Mouse (Mus musculus): ENCODE results near the gene Nptx1.

Gene Nptx1

GRCm38 (mm10) chr11:119547183-119547921 lies at the start of gene Nptx1:
TSS of gene Nptx1 (minus strand) at chr11:119547753.
- DNase-seq (ENCODE audit: extremely low read depth, insufficient read length, low spot score), result no peak

GRCm38 (mm10) chr11:119593966-119594365 lies 46.4 kb upstream of the Nptx1 start:
- DNase-seq (ENCODE audit: extremely low read depth, insufficient read length, low spot score), result no peak

DNA sequence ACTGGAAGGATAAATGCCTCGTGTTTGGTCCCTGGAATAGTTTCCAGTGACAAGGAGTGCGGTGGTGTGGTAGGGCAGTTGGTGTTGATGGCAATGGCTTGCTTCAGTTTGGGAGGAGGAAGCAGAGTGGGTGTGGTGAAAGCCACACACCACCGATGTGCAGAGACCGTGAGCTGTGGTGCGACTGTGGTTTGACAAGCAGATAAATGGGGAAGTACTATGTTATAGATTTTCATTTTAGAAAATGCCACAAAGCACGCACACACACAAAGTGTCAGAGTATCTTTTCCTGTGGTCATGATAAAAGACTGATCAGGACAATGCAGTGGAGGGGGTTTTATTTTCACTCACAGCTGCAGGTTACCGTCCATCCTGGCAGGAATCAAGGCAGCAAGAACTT lies 41.7 kb upstream of the Nptx1 start:
- no peak for DNase-seq (ENCODE audit: extremely low read depth, insufficient read length, low spot score)

GRCm38 (mm10) chr11:119587112-119587511 lies 39.6 kb upstream of the Nptx1 start:
- DNase-seq (ENCODE audit: extremely low read depth, insufficient read length, low spot score), result no peak

GRCm38 (mm10) chr11:119586511-119586910 lies 39.0 kb upstream of the Nptx1 start:
- DNase-seq (ENCODE audit: extremely low read depth, insufficient read length, low spot score), result no peak

GRCm38 (mm10) chr11:119577721-119578120 lies 30.2 kb upstream of the Nptx1 start:
- DNase-seq (ENCODE audit: extremely low read depth, insufficient read length, low spot score), result no peak

- DNase-seq (ENCODE audit: extremely low read depth, insufficient read length, low spot score), result no peak
These were observed 29.3 kb upstream of the Nptx1 start for GRCm38 (mm10) chr11:119576855-119577254.

DNA sequence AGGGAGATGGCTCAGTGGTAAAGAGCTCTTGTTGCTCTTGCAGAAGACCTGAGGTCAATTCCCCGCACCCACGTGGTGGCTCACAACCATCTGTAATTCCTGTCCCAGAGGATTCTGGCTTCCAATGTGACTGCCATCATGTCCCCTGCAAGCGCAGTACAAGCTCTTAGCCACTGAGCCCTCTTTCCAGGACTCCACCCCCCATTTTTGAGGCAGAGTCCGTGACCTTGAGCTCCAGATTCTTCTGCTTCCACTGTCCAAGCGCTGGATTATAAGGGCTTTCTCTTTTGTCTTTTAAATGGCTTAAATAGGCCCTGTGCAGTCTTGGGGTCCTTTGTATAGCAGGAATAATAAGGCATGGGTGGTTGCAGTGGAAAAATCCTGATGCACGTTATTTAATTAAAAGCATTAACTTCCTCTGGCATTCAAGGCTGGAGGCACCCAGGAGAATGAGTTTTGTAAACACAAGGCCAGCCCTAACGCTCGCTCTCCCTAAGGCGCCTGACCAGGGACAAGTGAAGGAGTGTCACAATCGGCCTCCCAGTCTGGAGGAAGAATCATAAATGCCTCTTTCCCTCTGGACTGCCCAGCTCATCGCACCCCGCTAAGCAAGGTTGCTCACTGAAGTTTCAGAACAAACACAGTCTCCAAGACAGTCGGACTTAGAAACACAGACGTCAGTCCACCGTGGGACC lies 24.9 kb upstream of the Nptx1 start:
- DNase-seq (ENCODE audit: extremely low read depth, insufficient read length, low spot score), result no peak

DNA sequence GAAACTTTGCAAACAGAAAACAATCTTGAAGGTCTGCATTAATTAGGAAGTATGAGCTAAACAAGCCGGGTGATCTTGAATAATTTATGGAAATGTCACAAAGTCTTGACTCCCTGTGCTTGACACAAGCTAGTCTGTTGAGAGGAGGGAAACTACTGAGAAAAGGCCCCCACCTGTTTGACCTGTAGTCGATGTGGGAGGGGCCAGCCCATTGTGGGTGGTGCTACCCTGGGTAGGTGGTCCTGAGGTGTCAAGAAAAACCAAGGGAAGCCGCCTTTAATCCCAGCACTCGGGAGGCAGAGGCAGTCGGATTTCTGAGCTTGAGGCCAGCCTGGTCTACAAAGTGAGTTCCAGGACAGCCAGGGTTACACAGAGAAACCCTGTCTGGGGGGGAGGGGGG lies 18.6 kb upstream of the Nptx1 start:
- no peak for DNase-seq (ENCODE audit: extremely low read depth, insufficient read length, low spot score)

GRCm38 (mm10) chr11:119565684-119566083 lies 18.1 kb upstream of the Nptx1 start:
- no peak for DNase-seq (ENCODE audit: extremely low read depth, insufficient read length, low spot score)

GRCm38 (mm10) chr11:119565021-119565420 lies 17.5 kb upstream of the Nptx1 start:
- DNase-seq (ENCODE audit: extremely low read depth, insufficient read length, low spot score), result no peak

GRCm38 (mm10) chr11:119564383-119564782 lies 16.8 kb upstream of the Nptx1 start:
- no peak for DNase-seq (ENCODE audit: extremely low read depth, insufficient read length, low spot score)

DNA sequence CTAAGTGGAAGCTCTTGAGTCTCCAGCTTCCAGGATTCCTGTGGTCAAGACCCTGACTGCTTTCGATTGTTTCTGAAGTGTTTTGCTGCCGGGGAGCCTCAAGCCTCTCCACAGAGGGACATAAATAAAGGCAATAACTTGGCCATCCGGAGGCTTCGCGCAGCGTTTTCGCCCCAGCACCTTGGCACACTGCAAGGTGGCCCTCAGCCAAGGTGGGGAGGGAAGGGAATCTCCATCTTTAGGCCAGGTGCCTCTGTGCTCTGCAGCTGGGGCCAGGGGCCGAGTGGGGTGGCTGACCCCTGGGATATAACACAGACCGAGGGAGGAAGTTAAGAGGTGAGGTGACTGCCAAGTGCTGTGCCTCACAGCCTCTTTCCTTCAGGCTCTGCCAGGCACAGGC lies 15.6 kb upstream of the Nptx1 start:
- DNase-seq (ENCODE audit: extremely low read depth, insufficient read length, low spot score), result no peak

DNA sequence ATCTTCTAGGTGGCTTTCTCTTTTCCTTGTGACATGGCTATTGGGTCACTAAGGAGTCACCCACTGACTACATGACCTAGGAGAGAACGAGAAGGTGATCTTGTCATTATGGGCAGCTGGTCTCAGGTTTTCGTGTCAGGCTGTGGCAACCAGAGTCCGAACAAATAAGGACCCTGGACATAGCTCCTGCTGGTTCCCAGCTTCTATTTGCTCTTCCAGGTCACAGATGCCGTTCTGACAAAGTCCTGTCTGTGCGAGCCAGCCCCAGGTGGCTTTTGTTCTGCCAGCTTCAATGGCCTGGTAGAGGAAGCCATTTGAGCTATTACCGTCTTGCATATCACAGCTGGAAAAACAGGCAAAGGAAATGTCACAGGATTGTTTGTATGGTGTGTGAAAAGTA lies 14.7 kb upstream of the Nptx1 start:
- no peak for DNase-seq (ENCODE audit: extremely low read depth, insufficient read length, low spot score)

DNA sequence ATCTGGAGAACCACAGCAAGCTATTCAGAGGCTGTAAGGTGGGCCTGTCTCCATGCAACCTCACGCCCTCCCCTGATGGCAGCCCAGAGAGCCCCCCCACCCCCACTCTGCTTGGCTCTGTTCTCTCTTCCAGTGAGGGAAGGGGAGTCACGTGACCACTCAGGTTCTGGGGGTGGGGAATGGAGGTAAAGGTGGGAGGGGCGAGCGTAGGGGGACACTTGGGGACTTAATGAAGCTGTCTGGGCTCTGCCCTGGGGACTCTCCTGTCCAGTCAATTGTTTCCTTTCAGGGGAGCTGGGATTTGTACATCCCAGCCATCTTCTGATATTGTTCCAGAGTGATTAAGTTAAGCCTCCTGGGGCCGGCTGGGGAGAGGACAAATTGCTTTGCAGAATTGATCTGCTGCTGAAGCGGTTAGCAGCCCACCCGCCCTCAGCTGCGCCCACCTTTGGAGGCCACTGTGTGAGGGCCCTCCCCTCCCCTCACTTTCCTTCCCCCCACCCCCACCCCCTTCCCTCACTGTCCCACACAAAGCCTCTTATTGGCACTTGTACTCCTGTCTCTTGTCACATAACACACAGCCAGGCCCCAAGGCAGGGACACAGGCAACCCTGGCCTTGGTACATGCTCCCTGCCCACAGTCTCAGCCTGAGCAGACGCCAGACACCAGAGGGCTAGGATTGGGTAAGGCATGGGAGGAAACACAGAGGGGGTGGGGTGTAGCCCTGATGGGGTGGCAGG lies 11.5 kb upstream of the Nptx1 start:
- DNase-seq (ENCODE audit: extremely low read depth, insufficient read length, low spot score), result no peak

DNA sequence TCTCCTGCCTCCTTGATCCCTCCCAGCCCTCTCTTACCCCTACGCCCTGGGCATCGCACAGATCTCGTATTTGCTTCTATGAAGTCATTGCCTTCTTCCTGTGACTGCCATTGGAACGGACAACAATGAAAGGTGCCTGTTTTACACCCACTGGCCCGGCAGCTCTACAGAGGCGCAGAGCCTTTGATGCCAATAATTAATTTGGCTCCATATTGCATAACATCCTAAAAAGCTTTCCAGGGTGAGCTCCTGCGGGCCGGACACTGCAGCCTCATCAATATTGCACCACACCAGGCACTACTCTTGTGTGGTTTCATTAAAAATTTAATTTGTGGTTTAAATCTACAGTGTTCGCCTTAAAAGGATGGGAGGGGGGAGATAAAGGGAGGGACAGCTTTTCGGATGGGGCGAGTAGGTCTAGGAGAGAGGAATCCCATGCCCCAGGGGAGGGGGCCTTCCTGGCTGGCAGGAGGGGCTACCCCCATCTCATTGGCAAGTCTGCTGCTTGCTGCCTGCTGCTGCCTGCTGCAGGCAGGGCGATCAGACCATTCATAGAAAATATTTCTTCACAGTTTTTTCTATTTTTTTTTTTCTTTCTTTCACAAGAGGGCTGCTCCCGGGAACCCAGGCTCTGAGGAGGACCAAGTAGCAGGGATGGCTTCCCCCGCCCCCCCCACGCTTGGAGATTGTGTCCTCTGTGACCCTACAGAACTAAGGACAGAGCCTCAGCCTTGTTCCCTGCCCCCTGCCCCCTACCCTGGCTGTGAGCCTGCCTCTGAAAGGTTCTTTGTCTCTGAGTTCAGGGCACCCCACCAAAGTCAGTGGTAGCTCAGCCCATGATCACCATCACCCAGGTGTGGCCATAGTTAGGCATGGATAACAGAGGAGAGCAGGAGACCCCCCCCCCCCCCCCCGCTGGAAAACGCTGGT lies 10.7 kb upstream of the Nptx1 start:
- no peak for DNase-seq (ENCODE audit: extremely low read depth, insufficient read length, low spot score)

GRCm38 (mm10) chr11:119555170-119555569 lies 7.6 kb upstream of the Nptx1 start:
- DNase-seq (ENCODE audit: extremely low read depth, insufficient read length, low spot score), result no peak

- no peak for DNase-seq (ENCODE audit: extremely low read depth, insufficient read length, low spot score)
These were observed 7.2 kb upstream of the Nptx1 start for GRCm38 (mm10) chr11:119554706-119555105.

DNA sequence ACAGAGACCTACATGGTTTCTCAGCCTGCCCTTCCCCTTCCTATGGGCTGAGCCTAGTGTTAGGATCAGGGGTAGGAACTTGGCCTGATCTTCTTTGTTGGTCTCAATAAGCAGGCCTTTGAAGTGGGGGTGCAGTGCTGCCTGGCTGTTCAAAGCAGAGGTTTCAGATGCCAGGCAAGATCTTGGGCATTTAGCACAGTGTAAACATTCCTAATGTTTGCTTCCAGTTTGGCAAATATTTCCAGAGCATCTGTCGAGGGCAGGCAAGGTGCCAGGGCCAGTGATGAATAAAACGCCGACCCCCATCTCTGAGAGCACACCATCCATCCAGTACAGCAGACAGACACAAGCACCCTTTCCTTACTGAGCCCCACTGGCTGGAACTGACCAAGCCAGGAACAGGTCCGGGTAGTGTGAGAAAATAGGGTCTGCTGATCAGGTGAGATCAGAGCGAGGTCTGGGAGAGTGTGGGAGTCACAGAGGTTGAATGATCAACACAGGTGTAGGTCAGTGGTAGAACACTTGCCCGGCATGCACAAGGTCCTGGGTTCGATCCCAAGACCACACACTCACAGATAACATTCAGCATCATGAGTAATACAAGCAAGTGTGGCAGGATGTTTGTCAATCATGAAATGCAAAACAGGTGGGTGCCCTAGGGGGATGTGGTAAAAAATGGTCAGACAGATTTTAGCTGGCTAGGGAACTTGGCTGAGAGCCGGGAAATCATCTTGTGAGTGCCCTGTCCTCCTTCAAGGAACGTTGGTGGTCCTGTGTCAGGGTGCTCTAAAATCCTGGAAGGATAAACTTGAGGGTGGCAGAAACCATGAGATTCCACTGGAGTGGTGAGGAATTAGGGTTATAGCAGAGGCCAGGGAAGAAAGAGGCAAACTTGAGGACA lies 5.6 kb upstream of the Nptx1 start:
- no peak for DNase-seq (ENCODE audit: extremely low read depth, insufficient read length, low spot score)

- DNase-seq (ENCODE audit: extremely low read depth, insufficient read length, low spot score), result no peak
These were observed 4.7 kb upstream of the Nptx1 start for GRCm38 (mm10) chr11:119552301-119552700.
